Mouse (Mus musculus) frontal cortex, postnatal 25 days (tissue): ENCODE results near the gene Cachd1.

Source experiments
- DNase-seq, 2 experiments: peaks; one replicate each; pipeline ENCODE4 v3.0.0; 2022; ENCODE audit warnings: low spot score in 2 of 2

The Cachd1 gene

DNA sequence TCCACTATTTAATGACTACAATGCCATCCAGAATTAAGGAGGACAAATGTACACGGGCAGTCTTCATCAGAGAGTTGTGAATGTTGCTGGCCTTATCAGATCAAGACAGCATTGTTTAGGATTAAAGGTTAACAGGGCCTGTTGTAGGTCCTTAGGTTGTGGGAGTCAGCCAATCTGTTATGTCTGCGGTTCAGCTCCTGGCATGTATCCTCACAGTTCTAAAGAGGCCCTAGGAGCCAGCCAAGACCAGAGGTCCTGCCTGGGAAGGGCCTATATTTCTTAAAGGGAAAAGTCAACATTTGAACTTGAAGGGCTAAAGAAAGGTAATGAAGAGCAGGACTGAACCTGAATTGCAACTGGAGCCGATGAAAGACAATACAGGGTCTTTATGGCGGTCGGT lies 13.7 kb downstream of the Cachd1 start:
- DNase-seq: no peak

DNA sequence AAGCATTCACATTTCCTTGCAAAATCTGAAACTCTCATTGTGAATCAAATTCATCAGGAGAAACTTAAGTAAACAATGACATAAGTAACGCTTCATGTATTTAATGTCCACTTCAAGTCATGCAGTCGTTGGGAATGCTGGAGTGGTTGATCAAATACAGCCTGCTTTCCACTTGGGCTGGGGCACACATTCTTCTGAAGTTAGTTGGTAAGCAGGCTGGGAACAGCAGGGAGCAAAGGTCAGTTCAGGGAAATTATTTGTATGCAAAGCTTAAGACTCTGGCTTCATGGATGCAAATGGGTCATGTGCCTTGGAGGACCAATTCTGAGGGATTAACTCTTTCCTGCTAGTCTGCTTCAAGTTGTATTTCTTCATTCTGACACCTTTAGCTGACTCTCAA lies 16.7 kb downstream of the Cachd1 start:
- DNase-seq: no peak

DNA sequence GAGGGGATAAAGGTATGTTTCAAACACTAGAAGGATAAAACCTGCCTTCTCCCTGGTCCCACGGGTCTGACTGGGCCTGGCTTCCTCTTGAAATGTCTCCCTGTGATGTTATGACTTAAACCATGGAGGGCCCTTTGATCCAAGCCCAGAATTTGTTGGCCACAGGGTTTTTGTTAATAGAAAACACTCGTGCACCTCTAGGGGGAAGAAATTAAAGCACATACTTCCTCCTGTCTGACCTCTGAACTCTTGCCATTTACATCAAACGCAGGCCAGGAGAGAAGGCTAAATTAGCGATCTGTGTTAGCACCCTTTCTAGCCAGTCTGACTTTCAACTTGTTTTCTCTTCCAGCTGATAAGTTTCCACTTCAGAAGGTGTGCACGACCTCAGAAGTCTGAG lies 19.0 kb downstream of the Cachd1 start:
- DNase-seq: no peak

DNA sequence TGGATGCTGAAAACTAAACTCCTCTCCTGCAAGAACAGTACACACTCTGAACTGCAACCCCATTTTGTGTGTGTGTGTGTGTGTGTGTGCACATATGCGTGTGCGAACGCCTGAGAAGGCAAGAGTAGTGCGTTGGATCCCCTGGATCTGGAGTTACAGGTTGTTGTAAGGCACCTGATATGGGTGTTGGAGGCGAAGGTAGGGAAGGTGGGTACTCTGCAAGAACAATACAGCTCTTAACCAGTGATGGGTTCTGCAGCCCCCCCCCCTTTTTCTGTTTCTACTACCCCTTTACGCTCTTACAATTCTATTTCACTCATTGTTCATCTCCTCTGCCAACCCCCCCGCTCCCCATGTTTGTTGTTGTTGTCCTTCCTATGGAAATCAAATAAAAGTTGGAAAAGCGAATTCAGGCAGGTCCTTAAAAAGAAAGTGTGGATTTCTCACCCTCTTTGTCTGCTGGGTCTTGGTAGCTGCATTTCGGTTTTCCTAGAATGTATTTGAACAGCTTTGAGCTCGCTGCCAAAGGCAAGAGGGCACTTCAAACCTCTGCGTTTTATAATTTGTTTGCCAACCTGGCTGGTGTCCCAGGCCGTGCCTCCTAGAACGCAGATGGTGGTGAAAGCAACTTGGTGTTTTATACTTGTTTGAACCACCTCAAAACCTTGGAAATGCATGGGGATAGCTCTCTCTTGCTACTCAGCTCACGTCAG lies 24.4 kb downstream of the Cachd1 start:
- DNase-seq: no peak

DNA sequence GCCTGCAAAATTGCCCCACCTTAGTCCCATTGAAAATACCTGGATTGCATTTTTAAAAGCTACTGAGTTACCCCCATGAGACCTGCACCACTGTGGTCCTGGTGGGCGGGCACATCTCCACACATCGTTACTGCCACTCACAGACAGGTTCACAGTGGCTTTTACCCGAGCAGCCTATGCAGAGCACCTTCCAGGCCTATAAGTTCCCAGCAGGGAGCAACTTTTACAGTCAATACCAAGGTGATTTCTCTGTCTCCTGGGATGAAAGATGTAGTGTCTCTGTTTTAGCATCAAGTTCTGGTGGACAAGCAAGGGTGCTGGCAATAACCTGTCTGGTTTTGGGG lies 24.9 kb downstream of the Cachd1 start:
- no peak for DNase-seq

DNA sequence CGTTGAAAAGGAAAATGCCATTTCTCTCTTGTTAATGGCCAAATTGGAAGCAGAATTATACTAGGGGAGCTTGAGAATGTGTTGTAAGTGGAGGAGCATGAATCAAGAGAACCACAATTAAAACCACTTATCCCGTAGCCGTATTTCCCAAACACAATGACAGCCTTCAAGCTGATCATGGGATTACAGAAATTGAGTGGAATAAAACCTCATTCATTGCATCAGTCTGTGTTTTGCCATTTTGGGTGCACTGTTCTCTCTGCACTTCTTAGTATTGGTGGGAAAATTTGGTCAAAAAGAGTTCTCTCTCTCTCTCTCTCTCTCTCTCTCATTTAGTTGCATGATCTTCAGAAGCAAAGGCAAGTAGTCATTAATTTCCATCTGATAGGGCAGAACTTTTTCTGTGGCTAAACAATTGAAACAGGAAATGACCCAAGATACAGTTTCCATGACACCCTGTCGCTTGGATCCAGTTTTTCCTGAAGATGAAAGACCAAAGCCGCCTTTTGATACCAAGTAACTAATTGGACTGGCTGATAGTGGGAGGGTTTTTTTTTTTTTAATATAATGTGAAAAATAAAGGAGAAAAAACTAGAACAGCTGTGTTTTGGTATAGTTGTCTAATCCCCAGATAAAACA lies 34.7 kb downstream of the Cachd1 start:
- no peak for DNase-seq

DNA sequence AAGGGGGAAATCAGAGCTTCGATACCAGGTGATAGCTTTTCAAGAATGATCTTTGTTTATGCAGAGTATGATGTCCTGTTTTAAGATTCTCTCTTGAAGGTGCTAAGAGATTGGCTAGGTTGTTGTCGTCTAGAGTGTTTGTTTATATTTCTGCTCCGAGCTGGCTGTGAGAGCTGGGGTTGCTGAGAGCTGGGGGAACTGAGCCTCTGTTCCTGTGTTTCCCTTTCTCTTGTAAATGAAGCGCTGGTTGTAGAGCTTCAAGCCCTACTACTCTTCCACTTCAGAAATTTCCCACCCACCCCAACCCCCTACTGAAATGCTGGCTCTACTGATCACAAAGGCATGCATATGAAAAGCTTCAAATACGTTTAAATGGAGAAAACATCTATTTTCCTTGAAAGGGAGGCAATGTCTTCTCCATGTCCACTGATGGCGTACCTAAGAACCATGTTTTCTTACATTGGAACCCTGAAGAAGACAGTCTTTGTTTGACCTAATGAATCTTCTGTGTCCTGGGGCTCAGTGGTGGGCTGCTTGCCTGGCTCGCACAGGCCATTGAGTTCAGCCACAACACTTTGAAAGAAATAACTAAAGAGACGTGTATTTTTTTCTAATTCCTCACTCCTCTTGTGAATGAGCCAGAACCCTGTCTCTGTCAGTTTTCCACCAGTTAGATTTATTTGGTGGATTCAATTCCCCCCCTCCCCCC lies 35.5 kb downstream of the Cachd1 start:
- no peak for DNase-seq

DNA sequence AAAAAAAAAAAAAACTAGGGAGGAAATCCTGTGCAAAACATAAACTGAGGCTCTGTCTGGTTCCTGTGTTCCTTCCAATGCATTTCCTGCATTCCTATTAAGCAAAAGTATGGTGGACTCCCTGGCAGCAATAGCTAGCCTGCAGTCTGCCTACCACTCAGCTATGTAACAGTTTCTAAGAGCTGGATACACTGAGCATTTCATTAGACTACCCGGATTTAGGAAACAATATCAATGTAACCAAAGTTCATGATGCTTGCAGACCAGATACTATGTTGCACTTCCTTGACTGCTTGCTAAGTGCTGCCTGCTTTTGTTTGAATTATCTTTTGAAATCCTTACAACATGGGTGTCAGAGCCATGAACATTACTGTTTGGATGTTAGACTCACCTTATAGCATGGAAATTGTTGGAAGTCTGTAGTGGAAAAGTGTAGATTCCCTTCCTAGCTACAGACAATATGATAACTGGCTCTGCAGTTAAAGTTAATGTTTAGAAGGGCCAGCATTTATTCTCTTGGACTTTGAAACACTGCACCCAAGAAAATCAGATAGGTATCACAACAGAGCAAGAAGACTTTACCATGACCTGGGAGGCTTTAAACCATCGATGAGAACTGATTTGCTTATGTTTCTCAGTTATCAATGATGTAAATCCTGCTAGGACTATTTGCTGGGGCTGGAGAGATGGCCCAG lies 37.4 kb downstream of the Cachd1 start:
- no peak for DNase-seq

DNA sequence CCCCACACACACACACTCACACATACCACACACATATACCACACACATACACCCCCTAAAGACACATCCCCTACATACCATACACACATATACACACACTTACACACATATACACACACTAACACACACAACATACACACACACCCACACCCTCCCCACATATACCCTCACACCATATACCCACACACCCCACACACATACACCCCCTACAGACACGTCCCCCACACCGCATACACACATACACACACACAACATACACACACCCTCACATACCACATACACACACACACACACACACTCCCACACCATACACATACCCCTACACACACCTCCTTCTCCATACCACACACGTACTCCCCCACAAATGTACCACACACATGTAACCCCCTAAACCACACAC lies 42.8 kb downstream of the Cachd1 start:
- no peak for DNase-seq

DNA sequence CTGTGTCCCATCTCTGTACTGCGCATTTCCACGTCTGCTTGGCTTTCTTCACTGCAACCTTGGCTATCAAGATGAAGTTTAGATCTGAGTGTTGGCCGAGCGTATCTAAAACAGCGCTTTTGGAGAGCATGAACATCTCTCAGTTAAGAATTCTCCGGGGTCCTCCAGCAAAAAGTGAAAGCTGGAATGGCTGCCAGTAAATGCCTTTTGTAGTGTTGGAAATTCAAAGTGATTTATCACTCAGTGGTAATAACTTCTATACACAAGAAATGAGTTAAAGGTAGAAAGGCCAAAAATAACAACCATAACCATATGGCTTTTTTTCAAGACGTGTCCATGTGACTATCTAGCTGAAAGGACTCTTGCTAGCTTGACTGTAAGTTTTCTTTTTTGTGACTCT lies 46.1 kb downstream of the Cachd1 start:
- DNase-seq: no peak

DNA sequence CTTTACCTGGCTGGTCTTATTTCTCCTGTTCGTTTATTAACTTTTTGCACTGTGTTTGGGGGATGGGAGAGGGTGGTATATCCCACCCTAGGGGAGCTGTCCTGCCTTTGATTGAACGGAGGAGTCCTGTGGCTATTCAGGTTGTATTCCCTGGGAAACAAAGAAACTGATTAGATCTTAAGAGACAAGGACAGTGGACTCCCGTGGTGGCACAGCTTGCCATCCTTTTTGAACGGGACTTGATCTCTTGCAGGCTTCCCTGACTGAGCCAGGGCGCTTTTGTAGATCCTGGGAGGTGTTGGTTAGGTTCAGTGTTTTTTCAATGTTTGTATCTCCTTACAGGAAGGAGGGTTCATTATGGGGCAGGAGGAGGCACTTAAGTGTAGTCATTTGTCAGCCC lies 50.9 kb downstream of the Cachd1 start:
- no peak for DNase-seq

DNA sequence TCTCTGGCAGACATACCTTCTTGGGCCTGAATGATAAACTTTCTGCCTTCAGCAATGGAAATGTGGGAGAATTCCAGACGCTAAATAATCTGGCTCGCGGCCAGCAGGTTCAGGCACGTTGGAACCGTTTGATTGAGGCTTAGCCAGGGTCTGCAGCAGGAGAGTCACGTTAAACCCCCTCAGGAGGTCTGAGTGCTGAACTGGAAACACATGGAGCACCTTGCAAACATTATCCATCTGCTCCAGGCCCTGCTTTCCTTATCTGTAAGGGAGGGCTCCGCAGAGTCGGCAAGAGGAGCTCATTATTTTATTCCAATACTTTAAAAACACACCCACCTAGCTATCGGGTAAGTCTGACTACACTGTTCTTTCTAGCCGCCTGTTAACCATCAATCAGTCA lies 52.3 kb downstream of the Cachd1 start:
- no peak for DNase-seq

DNA sequence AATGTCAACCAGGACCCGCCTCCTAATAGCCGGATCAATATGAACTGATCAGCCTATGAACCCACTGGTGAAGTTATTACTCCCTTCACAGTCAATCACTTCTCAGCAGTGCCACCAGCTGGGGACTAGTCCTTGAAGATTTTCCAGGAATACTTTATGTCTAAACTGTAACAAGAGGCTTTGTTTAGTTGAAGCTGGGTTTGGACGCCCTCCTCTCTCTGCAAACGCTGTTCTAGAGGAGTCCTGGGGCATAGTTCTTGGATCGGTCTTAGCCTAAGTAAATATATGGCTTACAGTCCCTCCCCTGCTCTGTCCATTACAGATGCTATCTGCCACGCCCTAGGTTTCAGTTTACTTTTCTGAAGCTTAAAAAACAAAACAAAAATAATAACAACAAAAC lies 60.7 kb downstream of the Cachd1 start:
- no peak for DNase-seq

DNA sequence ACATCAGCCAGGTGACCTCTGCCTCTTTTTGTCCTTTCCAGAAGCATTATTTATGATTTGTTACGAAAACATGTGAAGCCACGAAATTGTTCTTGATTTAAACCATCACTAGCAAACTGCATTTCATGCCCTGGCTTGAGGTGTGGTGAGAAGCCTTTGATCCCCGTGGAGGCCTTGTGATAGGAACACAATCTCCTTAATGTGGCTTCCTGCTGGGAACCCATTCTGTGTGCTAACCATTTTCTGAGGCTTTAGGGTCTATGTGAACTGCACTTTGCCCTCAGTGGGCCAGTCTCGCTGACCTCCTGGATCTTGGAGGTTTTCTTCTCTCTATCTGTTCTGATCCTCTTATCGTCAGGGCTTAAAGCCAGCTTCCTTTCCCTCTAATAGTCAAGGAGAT lies 66.2 kb downstream of the Cachd1 start:
- DNase-seq: no peak

DNA sequence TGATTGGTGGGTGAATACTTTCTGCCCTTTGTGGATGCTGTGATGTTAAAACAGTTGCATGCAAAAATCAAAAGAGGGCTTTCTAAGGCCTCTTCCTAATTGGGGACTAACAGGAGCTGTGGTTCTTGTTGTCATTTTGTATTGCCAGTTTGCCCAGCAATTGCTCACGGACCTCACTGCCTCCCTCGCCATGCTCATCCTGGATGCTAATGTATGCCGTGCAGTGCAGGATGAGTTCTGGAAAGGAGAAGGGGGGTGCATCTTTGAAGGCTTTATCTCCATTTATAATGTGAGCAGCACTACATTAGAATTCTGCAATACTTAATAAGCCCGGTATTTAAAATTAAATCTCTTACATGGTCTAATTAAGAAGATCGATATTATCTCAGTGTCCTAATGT lies 66.6 kb downstream of the Cachd1 start:
- DNase-seq: no peak

DNA sequence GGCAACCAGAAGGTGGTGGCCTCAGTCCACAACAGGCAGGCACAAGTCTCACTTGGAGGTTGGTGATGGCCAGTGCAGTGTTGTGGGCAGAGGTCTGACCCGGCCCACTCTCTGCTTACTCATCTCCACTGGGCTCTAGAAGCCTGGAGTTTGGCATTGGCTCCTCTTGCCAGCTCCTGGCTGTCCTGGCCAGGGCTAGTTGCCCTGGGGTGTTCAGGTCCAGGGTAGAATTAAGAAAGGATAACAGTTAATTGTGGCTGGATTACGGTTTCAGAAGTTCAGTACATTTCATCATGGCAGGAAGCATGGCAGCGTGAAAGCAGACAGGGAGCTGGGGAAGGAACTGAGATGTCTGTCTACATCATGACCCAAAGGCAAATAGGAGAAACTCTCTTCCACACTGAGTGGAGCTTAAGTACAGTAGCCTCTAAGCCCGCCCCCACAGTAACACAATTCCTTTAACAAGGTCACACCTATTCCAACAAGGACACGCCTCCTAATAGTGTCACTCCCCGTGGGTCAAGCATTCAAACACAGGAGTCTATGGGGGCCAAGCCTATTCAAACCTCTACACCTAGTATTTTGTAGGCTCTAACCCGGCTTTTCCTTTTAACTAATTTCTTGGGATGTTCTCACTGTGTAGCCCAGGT lies 74.5 kb downstream of the Cachd1 start:
- DNase-seq: no peak

DNA sequence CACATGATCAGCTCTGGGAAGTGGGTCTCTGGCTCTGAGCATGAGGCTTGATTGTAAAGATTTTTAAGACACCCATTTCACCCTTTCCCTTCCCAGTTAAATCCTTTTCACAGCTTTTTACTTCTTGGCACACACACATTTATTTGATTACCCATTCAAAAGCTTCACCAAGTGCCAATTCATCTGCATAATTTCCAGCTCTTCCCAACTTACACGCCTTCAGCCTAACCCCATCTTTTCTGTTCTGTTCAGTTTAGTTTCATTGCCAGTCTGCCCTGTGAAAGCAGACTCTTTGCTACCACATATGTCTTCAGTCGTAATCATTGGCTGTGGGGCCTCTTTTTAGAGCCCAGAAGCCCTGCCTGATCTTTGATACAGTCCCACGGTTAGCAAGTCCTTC lies 76.0 kb downstream of the Cachd1 start:
- no peak for DNase-seq

DNA sequence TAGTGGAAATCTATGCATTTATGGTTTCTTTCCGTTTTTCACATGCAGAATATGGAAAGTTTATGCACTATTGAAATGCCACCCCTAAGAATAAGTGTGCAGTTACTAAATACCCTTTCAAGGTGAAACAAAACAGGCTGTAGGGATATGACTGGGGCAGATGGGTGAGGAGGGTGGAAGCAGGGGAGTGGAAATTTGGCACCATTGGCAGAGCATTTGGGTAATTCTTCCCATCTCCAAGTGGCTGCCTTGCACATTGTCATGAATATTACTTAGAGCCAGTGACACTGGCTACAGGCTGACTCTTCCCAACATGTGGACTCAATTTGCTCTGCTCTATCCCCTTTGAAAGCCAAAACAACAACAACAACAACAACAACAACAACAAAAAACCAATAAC lies 77.0 kb downstream of the Cachd1 start:
- DNase-seq: no peak

DNA sequence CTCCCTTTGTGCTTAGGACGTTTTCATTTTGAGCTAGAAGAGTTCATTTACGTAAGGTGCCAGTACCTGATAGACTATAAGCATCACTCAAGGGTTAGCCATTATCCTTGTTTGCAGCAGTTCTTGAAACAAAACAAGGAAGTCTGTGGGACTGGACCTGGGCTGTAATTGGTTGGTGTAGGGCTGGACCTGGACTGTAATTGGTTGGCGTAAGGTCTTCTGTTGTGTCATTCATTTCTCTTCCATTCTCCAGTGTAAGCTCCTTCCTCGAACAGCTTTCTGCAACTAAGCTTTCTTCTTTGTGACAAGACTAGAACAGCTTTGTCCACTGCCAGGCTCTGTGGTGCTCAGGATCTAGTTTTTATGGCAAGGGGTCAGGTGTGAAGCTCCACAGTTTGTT lies 78.9 kb downstream of the Cachd1 start:
- DNase-seq: no peak

DNA sequence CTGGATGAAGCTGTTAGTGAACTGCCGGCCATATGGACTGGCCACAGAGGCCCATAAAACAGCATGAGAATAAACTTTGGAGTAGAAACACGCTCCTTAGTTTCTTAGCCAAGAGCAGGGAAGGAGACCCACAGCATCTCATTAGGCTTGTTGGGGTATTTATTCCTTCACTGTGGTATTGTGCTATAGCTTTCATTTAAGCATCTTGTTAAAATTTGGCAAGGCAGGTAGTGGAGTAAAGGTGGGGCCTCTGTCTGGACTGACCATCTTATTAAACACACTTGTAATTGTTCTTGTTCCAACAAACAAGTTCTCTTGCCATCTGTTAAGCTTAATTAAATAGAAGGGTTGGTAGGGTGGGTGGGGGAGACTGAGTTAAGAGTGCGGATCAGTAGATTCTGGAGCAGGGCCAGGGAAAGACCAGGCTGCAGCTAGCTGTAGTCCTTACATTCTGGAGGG lies 81.0 kb downstream of the Cachd1 start:
- DNase-seq: no peak

DNA sequence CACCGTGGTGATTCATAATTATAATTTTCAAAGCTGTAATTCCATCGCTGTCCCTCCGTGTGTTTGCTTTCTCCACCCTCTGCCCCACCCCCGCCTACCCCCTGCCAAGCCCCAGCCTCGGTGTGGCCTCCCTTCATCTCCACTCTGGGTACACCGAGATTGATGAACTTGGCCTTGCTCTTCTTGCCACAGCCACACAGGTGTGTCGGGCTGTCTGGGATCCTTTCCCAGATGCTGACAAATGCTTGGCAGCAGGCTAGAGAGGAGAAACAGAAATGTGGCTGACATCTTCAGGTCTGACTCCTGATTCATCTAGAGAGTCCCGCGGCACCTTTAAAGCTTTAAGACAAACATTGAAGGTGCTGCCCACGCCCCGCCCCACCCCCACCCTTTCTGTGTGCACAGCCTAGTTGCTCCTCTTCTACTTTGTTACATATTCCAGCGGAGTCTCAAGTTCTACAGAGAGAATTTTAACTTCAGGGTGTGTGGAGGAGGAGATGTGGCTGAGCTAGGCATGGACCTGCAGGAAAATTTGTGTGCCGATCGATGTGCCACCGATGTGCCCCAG lies 87.5 kb downstream of the Cachd1 start:
- DNase-seq: no peak

DNA sequence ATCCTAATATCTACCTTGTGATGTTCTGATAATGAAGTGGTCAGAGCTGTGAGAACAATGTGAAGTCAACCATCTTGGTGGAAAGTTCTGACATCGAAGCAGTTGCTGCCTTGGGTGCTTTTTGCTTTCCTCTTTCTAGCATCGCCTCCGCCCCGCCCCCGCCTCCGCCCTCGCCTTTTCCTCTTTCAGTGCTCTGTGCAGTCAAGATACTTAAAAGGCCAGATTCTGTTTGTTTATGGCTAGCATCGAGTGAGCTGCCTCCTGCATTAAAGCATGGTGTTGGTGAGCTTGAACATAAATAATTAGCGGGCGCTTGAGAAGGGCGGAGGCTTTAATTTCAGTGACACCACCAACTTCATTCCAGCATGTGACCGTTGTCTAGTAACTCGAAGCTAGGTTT lies 88.9 kb downstream of the Cachd1 start:
- no peak for DNase-seq
